Mouse (Mus musculus) liver, adult 2 months (tissue): ENCODE results near the gene Bhlhe23. TPM values are rescaled to one million over a fixed set of nuclear protein-coding genes. Genes with fewer than 3 reads are reported as not detected.

Experiments
- DNase-seq: peaks from one replicate; pipeline ENCODE4 v3.0.0-alpha.2; 2011; ENCODE audit warnings: low read depth, low spot score; ENCODE audit errors: extremely low read depth
- H3K27ac ChIP-seq: fragments of 200-500 bp; replicated peaks from 2 replicates; pipeline ENCODE4 v1.5.1; 2012; ENCODE audit warnings: low read depth, mild to moderate bottlenecking, control low read depth, inconsistent platforms, low read length; ENCODE audit not compliant: insufficient read depth
- H3K27me3 ChIP-seq: fragments of 200-500 bp; 2 replicates; pipeline ENCODE4 v1.6.1; 2012; ENCODE audit warnings: mild to moderate bottlenecking, moderate library complexity, low read length, inconsistent platforms; ENCODE audit not compliant: control insufficient read depth, insufficient read depth
- H3K36me3 ChIP-seq: fragments of 200-500 bp; 2 replicates; pipeline ENCODE4 v1.6.1; 2012; ENCODE audit warnings: low read length, inconsistent platforms; ENCODE audit not compliant: control insufficient read depth, insufficient read depth
- H3K4me1 ChIP-seq: fragments of 200-500 bp; 2 replicates; pipeline ENCODE4 v1.6.1; 2011; ENCODE audit warnings: low read length; ENCODE audit not compliant: control insufficient read depth, insufficient read depth
- H3K4me3 ChIP-seq: fragments of 200-500 bp; 2 replicates; pipeline ENCODE4 v1.5.1; 2011; ENCODE audit warnings: low read depth, mild to moderate bottlenecking, control low read depth, low read length, moderate library complexity; ENCODE audit not compliant: insufficient read depth
- H3K79me2 ChIP-seq: fragments of 200-500 bp; 2 replicates; pipeline ENCODE4 v1.6.1; 2012; ENCODE audit warnings: inconsistent platforms, mild to moderate bottlenecking, low read length, moderate library complexity; ENCODE audit not compliant: control insufficient read depth, insufficient read depth
- H3K9ac ChIP-seq: fragments of 200-500 bp; 2 replicates; pipeline ENCODE4 v1.6.1; 2012; ENCODE audit warnings: low read depth, mild to moderate bottlenecking, control low read depth, inconsistent platforms, low read length
- CTCF ChIP-seq: fragments of 200-500 bp; IDR thresholded peaks from 2 replicates; pipeline ENCODE4 v1.5.1; 2011; ENCODE audit warnings: low read depth, low read length, control low read depth
- POLR2A ChIP-seq: fragments of 200-500 bp; IDR thresholded peaks from 2 replicates; pipeline ENCODE4 v1.6.1; 2011; ENCODE audit warnings: low read length, control low read depth; ENCODE audit not compliant: insufficient read depth; ENCODE audit errors: extremely low read depth
- WGBS: fragments of 180-500 bp; shearing (Covaris S2); methylation state at CpG from one replicate; pipeline ENCODE4 v1.1.7; 2018; 5-methylcytosine and 5-hydroxymethylcytosine counted together
- polyA plus RNA-seq: library from polyadenylated mRNA; depleted of rRNA; stranded (reverse); fragments of >200 nt; gene quantifications from 2 replicates; pipeline ENCODE4 v1.2.3, GENCODE M21; 2012
- total RNA-seq: library from RNA; depleted of rRNA; stranded (reverse); fragments of >200 nt; gene quantifications from 2 replicates; pipeline ENCODE4 v1.2.3, GENCODE M21; 2014

The Bhlhe23 gene
- total and polyA plus RNA-seq, 2 experiments, result not detected

DNA sequence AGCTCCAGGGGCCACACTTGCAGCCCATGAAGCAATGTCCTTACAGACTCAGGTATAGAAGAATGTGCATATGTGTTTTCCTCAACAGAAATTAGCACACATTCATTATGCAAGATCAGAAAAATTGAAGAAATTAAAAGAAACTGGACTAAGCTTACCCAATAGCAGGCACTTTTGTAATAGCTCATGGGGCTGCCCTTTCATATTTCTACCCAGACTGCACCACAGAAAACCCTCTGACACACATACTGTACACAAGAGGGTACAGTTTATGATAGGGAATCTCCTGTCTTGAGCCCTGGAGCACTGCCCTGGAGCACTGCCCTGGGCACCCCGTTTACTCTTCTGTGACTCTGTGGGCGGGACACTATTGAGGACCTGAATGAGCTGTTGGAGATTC is 38.7 kb downstream of the Bhlhe23 start:
- H3K4me1 ChIP-seq, result no peaks in the 10 kb centered on the region
- 76% methylated on average over 2 of the region's 2 CpGs for WGBS

DNA sequence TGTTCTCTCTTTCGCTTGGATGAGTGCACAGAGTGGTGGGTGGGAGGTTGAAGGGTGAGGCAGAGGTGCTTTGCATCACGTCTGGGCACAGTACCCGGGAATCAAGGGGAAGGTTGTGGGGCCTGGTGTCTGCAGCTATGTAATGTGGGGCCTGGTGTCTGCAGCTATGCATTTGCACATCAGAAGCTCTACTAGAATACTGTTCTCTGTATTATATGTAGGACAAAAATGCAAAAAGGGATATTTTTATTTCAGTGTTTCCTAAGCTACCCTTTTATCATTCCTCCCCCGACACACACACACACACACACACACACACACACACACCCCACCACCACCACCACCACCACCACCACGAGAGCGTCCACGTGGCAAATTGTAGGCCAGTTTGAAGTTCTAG is 41.5 kb downstream of the Bhlhe23 start:
- no peaks in the 10 kb centered on the region for H3K79me2 ChIP-seq
- H3K9ac ChIP-seq, result no peak overlapping the region
- H3K36me3 ChIP-seq, result no peaks in the 10 kb centered on the region; the same call in 1 of the 2 replicates
- no peak overlapping the region for H3K27ac ChIP-seq
- DNase-seq, result no peak
- H3K27me3 ChIP-seq, result no peaks in the 10 kb centered on the region
- WGBS, result 88% methylated on average over 7 of the region's 7 CpGs
- H3K4me3 ChIP-seq, result no peak overlapping the region
- H3K4me1 ChIP-seq, result no peaks in the 10 kb centered on the region
- TF ChIP-seq CTCF (no peak), POLR2A (no peak)

More for the DNA sequence above, 38.7 kb downstream of the Bhlhe23 start:
- TF ChIP-seq POLR2A, result no peak
- no peak for TF ChIP-seq CTCF
- Histone ChIP-seq H3K36me3 (no peaks in the 10 kb centered on the region; the same call in 1 of the 2 replicates), H3K4me3 (no peak overlapping the region), H3K79me2 (no peaks in the 10 kb centered on the region), H3K27me3 (no peaks in the 10 kb centered on the region), H3K27ac (no peak overlapping the region), H3K9ac (no peak overlapping the region)
- DNase-seq, result no peak

DNA sequence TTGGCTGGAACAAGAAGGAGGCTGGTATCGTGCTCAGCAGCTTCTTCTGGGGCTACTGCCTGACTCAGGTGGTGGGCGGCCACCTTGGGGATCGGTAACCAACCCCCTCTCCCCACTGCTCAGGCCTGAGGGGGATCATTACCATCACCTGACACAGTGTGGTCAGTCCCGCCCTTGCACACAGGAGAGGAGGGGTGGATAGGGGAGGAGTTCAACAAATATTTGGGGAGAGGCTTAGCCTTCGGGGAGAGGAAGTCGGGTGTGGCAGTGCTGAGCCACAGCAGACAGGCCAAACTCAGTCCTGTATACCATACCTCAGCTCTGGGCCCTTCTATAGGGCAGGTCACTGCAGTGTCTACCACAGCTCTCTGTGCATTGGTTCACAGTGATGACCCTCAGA is 44.7 kb downstream of the Bhlhe23 start:
- H3K9ac ChIP-seq, result no peak overlapping the region
- H3K36me3 ChIP-seq, result no peaks in the 10 kb centered on the region; the same call in 1 of the 2 replicates
- no peak for TF ChIP-seq POLR2A
- no peak for TF ChIP-seq CTCF
- peaks cover under 1% of the 10 kb centered on the region; the same call in 1 of the 2 replicates for H3K4me1 ChIP-seq
- no peak overlapping the region for H3K27ac ChIP-seq
- no peak for DNase-seq
- 82% methylated on average over 6 of the region's 6 CpGs for WGBS
- no peaks in the 10 kb centered on the region for H3K27me3 ChIP-seq
- no peak overlapping the region for H3K4me3 ChIP-seq
- no peaks in the 10 kb centered on the region for H3K79me2 ChIP-seq

DNA sequence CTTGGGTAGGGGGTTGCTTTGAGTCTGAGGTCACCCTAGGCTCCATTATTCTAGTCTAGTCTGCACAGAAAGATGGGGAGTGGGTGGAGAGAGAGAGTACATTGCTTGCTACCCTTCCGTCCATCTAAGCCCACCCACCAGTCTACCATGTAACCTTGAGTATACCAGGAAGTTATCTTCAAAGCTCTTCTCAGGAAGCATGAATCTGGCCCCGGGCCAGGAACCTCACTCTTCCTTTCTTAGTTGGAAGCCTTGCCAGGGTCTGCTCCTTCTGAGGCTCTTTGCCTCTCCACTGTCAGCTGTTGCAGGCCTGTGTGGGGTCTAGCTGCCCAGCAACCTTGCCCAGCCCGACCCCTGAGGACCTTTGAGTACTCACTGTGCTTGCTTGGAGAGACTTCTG is 45.7 kb downstream of the Bhlhe23 start:
- TF ChIP-seq CTCF, result no peak
- no peak overlapping the region for H3K9ac ChIP-seq
- H3K79me2 ChIP-seq, result no peaks in the 10 kb centered on the region
- no peak overlapping the region for H3K27ac ChIP-seq
- H3K36me3 ChIP-seq, result no peaks in the 10 kb centered on the region; the same call in 1 of the 2 replicates
- no peak for DNase-seq
- H3K27me3 ChIP-seq, result no peaks in the 10 kb centered on the region
- 62% methylated on average over 3 of the region's 3 CpGs for WGBS
- H3K4me1 ChIP-seq, result peaks cover 2% of the 10 kb centered on the region; the same call in 1 of the 2 replicates
- no peak overlapping the region for H3K4me3 ChIP-seq

DNA sequence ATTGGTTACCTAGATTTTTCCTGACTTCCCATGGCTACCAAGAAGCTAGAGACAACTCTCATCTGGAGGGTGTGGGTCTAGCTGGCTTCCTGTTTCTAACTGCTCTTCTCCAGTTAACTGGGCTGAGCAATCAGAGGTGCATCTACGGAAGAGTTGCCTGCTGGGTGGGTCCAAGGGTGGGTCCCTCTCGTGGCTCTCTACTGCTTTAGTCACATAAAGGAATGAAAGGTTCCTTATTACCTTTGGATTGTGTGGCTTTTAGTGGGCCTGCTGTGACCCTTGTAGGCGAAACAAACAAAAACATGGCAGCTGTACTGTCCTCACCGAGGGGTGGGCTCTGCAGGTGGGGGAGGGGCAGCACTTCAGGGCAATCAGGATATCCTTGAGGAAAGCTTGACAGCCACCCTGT is 49.1 kb downstream of the Bhlhe23 start:
- no peak for DNase-seq
- TF ChIP-seq POLR2A, result no peak
- Histone ChIP-seq H3K4me1 (peaks cover 11% of the 10 kb centered on the region; the same call in 1 of the 2 replicates), H3K4me3 (no peak overlapping the region), H3K9ac (no peak overlapping the region), H3K79me2 (no peaks in the 10 kb centered on the region), H3K27ac (no peak overlapping the region), H3K36me3 (peaks cover 3% of the 10 kb centered on the region; the same call in 1 of the 2 replicates), H3K27me3 (no peaks in the 10 kb centered on the region)
- 73% methylated on average over 4 of the region's 4 CpGs for WGBS

DNA sequence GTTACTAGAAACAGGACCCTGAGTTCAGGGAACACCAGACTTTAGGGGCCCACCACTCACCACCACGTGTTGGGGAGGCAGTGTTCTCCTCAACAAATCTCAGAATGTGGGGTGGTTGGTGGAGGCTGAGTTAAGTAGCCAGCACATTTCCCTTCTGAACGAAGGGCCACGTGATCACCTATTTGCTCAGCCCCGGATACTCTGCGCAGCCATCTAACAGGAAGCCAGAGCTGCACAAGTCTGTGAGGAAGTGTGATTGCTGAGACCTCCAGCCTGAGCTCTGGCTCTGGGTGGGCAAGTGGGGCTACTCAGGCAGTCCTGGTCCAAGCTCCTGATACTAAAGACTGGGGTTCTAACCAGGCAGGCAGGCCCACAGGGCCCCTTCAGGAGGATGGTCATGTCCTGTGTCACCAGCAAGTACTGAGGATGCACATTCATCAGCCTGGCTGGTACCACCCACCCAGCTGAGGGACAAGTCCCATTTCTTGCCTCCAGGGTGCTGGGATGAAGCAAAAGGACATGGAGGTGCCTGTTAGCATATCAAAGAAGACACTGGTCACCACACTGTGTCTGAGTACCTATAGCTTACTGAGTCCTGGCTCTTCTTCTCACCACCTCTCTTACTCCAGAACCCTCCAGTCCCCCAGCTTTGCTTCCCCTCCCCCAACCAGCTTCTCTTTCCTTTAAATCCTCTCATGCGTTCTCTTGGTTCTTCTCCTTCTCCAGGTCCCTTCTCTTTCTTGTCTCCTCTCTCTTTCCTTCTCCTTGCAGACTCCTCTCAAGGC is 49.9 kb downstream of the Bhlhe23 start:
- no peak overlapping the region for H3K27ac ChIP-seq
- no peak overlapping the region for H3K9ac ChIP-seq

More for the DNA sequence above, 49.9 kb downstream of the Bhlhe23 start:
- WGBS, result 31% methylated on average over 6 of the region's 6 CpGs
- no peaks in the 10 kb centered on the region for H3K27me3 ChIP-seq
- H3K4me1 ChIP-seq, result peaks cover 11% of the 10 kb centered on the region; the same call in 1 of the 2 replicates
- no peak for DNase-seq
- no peaks in the 10 kb centered on the region for H3K79me2 ChIP-seq
- TF ChIP-seq POLR2A (no peak), CTCF (no peak)
- H3K36me3 ChIP-seq, result peaks cover 8% of the 10 kb centered on the region; the same call in 1 of the 2 replicates
- H3K4me3 ChIP-seq, result no peak overlapping the region
